Mouse (Mus musculus) brain, embryonic 14.5 days (tissue): ENCODE data around the gene Tmem30a.
A peak's percentile ranks its signal among the peaks of the same experiment; 100 is the strongest.

ENCODE experiments used
- CTCF ChIP-seq: fragments of 200-500 bp; IDR thresholded peaks from 2 replicates; pipeline ENCODE4 v1.5.1; 2012; ENCODE audit warnings: inconsistent platforms, mild to moderate bottlenecking, moderate library complexity, borderline replicate concordance; ENCODE audit not compliant: insufficient read depth, insufficient read length; ENCODE audit errors: extremely low read depth
- POLR2A ChIP-seq: fragments of 200-500 bp; IDR thresholded peaks from 2 replicates; pipeline ENCODE4 v1.6.1; 2012; ENCODE audit warnings: mild to moderate bottlenecking, inconsistent platforms, borderline replicate concordance; ENCODE audit not compliant: poor library complexity, insufficient read depth, insufficient read length, severe bottlenecking; ENCODE audit errors: extremely low read depth

GRCm38 (mm10) chr9:79759385-79760005, 33.8 kb downstream of the Tmem30a start, which contains the start of gene Cox7a2:
- TF ChIP-seq CTCF (no peak), POLR2A (peak; percentile 63; the same call in 1 of the 2 replicates)
